Mouse (Mus musculus): ENCODE results near the gene Lrrc74a.
A peak's percentile ranks its signal among the peaks of the same experiment; 100 is the strongest.

The Lrrc74a gene

DNA sequence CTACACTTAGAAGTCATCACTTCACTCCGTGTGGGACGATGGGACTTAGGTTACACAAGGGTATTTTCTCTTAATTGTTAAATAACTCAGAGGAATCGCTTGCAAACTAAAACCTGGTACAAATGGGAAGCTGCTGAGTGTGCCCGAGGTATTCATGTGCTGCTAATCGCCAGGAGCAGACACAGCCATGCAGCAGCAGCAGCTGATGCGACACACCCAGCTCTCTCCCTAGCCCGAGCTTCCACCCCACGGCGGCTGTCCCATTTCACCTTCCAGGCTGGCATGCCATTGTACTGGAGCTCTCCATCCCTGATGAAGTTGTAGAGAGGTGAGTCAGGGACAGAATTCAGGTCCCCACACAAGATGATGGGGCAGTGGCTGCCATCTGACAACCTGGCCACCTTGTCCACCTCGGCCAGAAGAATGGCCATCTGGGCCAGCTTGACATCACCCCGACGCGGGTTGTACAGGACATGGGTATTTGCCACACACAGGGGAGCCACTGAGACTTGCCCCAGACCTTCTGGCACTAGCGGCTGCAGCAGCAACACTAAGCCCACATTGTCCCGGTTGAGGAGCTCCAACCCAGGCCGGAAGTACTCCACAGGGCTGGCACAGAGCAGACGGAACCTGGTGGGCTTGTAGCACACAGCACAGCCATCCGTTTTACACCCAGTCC lies 14.1 kb upstream of the Lrrc74a start:
- no peak for DNase-seq

DNA sequence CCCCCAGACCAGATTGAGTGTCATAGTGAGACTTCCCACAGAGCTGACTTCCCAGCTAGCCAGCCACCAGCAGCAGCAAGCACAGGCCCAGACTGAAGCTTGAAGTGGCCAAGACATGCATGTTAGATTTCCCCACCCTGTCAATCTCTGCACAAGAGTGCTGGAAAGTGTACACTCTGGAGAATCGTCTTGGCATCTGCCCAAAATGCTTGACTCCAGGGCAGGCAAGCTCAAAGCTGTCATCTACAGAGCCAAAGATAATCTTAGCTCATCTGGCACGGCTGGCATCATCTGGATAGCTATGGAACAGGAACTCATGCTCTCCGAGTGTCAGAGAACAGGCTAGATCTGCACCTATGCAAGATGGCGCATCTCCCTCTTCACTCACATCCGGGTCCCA lies 12.7 kb upstream of the Lrrc74a start:
- no peak for DNase-seq

DNA sequence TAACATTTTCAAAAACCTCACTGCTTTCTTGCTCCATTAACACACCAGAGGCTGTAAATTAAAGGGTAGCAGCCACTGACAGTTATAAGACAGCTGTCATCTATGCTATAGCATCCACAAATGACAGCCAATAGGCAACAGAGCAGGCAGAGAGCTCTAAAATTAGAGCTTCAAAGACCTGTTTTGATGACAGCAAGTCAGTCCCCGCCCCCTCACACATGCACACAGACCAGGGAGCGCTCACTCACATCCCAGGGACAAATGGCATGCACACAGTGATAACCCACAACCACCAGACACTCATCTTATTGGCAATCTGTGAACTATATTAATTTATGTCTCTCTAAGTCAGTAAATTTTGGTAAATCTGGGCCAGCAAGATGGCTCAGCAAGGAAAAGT lies 9.9 kb upstream of the Lrrc74a start:
- no peak for DNase-seq

DNA sequence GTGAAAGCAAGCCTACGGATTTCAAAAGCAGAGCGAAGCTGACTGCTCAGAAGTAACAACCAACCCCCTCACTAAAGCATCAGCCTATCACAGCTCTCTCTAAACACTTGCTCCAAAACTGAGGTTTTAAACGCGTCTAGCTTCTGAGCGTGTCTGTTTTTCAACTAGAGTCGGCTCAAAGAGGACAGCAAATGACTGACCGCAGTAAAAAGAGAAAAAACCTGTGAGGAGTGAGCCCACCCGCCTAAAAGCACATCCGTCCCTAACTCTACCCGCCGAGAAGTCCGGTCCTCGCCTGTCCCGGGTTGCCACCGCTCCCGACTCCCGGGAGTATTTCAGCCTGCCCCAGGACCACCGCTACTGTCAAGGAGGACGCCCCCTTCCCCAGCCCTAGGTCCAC lies 8.5 kb upstream of the Lrrc74a start:
- no peak for DNase-seq

DNA sequence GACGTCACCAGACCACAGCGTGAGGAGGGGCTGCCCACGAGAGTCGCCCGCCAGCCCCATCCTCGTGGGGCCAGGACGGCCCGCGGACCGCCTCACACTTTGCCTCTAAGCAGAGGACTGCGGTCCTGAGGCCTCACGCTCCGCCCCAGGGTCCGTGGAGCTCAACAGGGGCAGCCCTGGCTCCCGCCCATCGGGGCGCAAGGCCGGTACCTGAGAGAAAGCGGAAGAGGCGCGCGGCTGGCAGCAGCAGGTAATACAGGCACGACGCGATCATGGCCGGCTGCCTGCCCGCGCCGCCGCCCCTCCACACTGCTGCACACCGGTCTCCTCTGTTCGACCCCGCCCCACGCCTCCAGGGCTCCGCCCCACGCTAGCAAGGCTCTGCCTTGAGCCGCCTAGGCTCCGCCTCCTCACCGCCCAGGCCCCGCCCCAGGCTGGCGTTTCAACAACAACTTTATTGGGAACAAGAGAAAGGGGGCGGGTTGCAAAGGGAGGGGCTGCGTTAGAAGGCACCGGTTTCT lies 8.0 kb upstream of the Lrrc74a start, which contains the start of gene Angel1:
Gene Angel1 (minus strand): TSS at position 341 of the 521 bp plus-strand sequence.
- peak; percentile 96 to 97 for DNase-seq

DNA sequence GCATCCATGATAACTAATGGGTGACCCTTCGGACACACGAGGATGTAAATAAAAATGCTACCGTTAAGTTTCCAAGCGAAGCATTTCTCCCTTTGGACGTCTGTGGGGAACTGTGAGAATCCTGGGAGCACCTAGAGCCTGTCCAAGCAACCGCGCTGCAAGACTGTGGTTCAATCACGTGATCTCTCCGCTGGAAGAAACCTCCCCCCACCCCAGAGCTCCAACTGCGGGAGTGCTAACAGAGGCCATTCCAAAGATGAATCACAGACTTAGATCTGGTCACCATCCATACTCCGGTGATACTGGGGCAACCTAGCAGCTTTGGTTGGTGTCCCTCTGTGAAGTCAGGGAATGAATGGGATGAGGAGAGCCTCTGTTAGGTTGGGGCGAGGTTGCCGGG lies 26.9 kb downstream of the Lrrc74a start:
- no peak for DNase-seq

DNA sequence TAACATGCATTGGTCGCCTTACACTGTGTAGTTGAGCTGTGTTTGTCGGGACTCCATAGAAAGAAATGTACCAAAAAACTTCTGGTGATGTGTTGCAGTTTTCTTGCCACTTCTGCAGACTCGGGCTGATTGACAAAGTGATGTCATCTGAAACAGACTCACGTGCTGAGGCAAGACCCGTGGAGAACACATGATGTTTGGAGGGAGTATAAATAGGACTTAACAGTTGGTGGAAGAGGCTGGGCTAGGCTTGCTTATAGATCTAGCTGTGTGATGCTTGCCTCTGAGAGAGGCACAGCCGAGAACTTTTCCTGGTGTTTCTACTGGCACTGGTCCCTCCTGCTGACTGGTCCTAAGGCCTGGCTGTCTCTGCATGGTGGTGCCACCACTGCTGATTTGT lies 29.9 kb downstream of the Lrrc74a start:
- DNase-seq = no peak

DNA sequence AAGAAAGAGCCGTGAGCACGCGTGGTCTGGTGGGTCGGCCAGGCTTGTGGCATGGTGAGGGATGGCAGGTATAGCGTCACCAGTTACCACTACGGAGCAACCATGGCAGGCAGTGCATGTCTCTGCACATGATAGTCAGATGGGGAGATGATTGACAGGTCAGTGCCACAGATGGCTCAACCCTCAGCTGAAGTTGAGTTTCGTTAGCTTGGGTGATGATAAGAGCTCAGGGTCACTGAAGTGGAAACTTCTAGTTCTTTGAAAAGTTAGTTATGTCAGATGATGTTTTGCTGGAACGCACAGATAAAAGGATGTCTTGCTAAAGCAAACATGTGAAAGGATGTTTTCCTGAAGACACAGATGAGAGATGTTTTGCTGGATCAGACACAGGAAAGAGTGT lies 32.3 kb downstream of the Lrrc74a start:
- DNase-seq = no peak

DNA sequence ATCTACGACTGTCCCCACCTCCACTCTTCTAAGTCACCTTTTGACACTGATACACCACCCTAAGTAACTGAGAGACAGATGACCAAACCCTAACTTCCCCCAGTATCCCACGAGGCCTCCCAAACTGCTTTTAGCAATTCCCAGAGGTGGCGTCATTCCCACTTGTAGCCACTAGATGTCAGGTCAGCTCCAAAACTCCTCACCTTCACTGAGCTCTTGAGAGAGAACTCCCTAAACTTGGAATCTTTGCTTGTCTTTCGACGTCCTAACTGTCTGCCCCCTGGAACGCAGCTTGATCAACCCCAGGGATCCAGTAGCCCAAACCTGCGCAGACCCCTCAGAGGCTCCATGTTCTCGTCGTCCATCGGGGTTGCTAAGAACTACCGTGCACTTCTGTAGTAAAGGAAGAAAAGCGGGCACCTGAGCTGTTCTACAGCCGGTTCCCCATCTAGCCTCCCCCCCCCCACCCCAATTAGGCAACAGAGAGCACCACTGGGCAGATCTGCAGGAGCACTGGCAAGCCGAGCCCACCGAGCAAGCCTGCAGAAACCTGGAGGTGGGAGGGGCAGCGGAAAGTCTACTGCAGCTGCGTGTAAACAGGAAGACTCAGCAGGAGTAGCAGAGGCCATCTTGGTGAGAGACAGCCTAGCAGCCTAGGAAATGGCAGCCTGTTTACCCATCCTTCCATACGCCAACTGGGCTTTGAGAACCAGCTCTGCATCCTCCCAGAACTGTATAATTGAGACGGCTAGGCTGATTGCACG lies 33.9 kb downstream of the Lrrc74a start:
- DNase-seq = no peak

DNA sequence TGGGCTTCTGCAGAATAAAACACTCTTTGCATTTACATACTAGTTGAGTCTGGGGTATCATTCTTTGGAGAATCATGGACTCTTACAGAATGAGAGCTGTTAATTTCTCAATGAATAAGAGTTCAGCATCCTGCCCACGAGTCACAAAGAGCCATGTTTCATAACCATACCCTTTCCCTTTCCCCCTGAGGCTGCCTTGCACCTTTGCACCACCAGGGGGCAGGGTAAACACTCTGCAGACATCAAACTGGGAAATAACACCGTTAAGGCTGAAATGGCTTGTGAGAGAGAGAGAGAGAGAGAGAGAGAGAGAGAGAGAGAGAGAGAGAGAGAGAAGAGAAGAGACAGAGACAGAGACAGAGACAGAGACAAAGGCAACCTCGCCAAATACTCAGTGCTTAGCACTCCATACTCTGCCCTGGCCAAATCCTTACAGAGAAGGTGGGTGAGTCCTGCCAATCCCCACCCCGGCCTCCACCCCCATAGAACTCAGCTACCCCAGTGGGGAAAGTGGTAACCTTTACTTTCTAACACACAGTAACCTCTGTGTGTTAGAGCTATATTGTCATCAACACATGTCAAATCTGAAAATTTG lies 34.9 kb downstream of the Lrrc74a start:
- DNase-seq = peak; percentile 41 to 51

DNA sequence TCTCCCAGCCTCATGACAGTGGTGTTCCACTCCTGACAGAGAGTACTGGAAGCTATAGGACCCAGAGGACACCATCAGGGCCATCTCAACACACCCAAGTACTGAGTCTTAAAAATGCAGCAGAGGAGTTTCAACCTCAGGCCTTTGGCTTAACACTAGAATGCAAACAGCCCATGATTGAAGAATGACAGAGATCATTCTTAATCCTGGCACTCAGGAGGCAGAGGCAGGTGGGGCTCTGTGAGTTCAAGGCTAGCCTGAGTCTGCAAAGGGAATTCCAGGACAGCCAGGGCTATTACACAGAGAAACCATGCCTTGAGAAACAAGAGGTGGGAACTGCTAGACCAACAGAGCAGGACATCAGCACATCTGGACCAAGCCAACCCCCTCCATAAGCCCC lies 35.6 kb downstream of the Lrrc74a start:
- no peak for DNase-seq

DNA sequence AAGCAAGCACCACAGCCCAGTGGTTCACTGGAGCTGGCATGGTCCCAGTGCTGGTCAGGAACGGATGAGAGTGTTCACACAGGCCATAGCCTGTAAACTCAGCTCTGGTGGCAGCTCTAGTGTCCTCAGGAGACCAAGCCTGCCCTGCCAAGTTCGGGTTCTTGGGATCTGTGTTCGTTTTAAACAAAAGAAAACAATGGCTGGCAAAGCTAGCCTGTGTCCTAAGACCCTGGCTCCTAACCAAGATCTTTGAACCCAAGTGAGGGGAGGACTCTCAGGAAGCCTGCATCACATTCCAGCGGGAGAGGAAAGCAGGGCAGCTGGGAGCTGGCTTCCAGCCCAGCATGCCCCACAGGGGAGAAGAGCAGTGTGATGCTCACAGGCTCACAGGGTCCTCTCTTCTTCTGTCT lies 36.1 kb downstream of the Lrrc74a start:
- DNase-seq = no peak

DNA sequence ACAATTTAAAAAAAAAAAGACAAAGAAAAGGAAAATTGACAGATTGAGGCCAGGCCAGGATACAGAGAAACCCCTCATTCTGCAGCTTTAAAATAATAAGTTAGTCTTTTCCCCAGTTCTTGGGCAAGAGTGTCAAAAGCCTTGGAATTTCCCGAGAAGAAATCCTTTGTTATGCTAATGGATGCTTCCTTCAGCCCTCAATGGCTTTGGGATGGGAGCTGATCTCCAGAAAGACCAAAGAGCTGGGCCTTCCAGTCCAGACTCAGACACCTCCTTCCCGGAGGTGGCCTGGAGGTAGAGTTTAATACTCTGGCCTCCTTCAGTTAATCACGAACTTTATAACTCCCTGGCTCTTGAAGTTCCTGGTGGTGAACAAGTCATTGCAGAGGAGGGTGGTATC lies 36.8 kb downstream of the Lrrc74a start:
- no peak for DNase-seq

DNA sequence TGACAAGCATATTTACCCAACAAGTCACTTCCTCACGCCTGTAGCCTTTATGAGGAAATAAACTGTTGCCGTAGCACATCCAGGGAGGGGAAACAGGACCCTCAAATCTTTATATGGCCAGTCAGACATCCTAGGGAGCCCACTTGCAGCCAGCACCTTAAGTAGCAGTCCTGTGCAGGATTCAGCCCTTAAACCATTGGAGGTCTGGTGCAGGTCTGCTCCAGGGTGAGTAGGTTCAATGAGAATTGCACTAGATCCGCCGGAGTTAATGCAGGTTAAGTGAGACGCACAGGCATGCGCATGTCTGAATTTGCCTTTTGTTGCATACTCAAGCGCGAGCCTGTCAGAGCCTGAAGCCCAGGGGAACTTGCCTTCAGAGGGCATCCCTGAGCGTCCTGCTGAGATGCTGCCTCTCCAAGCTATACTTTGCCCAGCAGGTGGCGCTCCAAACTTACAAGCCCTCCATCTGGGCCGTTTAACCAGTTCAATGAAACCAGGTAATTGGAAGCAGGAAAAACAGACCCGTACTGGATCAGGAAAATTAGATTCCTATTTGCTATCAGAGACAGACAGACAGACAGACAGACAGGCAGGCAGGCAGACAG lies 37.8 kb downstream of the Lrrc74a start:
- DNase-seq = peak; percentile 72 to 77

DNA sequence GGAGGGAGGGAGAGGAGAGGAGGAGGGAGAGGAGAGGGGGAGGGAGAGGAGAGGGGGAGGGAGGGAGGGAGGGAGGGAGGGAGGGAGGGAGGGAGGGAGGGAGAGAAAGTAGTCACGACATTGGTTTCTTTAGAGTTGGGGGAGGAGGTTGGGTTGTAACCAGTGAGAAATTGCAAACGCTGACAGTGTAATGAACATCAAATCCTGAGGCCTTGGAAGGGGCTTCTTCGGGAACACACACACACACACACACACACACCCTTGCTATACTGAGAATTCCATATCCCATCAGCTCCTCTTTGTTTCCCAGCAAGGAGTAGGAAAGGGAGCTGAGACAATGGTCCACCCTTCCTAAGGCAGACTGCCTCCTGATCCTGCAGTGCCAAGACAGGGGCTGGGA lies 38.4 kb downstream of the Lrrc74a start:
- no peak for DNase-seq

DNA sequence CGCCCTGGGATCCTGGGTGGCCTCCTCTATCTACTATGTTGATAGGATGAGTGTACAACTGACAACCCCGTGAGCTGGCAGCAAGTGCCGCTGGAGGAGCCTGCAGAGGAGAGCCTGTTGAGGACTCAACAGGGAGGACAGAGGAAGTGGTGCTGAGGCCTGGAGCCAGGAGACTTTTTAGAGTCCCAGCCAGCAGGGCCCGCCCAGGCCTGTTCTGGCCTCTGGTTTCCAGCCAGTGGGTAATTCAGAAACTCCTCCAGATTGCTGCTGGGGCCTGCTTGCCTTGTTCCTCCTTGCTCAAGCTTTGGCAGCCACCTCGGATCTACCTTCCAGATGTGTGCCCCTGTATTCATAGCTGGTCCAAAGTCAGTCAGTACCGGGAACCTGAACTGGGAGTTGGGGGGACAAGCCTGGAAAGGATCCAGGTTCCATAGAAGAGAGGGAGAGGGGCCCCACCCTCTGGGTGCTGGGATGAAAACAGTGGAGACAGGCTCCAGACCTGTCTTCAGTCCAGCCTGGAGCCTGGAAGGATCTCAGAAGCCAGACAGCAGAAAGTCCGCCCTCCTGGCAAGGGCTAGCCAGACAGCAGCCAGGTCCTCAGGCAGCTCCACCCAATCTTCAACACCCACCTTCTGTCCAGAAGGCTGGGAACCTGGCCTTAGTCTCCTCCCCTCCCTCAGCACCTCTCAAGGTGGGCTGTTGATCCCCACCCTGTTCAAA lies 41.6 kb downstream of the Lrrc74a start:
- no peak for DNase-seq

DNA sequence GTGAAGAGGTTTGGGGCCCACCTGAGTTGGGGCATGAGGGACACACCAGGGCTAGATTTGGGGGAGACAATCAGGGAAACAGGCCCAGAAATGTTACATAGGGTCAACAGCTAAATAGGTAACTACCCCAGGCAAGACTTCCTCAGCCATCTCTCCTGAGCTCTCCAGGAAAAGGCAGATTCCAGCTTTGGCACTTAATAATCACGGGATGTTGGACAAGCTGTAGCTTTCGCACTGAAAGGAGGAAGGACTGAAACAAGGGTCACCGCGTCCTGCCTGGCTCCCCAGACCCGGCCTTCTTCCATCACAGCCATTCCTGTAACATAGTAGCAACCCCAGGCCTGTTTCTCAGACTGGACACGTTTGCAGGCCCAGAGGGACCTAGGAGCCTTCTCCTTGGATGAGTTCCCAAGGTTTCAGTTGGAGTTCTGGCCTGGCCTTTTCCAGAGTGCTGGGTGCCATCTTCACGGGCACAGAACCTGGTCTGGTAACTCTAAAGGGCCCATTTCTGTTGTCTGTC lies 42.2 kb downstream of the Lrrc74a start:
- DNase-seq = no peak

DNA sequence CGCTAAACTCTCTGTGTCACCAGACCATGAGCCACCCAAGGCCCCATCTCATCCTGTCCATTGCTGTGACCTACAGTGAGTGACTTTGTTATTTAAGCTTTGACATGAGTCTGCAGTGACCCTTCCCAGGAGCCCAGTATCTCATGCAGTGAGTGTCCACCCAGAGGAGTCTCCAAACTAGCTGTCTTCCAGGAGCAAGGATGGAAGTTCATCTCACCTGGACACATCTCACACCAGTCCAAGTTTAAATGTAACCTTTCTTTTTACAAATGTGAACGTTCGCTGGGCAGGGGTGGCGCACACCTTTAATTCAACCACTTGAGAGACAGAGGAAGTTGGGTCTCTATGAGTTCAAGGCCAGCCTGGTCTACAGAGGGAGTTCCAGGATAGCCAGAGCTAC lies 44.4 kb downstream of the Lrrc74a start:
- no peak for DNase-seq

DNA sequence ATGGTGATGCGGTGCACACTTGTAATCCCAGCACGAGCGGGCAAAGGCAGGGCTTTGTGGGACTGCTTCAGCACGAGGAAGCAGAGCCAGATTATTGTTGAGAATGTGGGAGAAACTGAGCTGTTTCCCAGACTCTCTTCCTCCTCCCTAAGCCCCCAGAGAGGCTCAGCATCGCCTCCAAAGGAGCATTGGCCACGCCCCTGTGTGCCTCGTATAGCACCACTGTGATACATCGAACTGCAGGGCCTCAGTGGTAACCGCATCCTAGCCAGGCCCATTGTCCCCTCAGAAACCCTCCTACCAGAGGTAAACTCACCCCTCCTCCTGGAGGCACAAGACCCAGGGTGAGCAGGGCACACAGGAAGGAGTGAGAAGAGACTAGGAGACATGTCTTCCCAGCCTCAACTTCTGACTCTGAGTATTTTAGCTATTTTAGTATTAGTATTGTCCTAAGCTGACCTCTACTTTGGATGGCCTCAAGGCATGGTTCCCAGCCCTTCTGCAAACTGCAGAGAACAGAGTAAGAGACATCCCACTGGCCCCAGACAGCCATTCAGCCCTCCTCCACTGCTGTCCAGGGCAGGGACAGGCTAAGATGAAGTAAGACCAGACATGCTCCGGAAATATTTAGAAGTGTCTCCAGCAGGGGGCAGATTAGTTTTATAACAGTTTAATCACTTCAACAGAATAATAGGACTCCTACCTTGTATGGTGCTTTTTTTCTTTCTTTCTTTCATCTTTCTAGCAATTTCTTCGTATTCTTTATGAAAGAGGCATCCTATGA lies 45.2 kb downstream of the Lrrc74a start:
- DNase-seq = no peak

DNA sequence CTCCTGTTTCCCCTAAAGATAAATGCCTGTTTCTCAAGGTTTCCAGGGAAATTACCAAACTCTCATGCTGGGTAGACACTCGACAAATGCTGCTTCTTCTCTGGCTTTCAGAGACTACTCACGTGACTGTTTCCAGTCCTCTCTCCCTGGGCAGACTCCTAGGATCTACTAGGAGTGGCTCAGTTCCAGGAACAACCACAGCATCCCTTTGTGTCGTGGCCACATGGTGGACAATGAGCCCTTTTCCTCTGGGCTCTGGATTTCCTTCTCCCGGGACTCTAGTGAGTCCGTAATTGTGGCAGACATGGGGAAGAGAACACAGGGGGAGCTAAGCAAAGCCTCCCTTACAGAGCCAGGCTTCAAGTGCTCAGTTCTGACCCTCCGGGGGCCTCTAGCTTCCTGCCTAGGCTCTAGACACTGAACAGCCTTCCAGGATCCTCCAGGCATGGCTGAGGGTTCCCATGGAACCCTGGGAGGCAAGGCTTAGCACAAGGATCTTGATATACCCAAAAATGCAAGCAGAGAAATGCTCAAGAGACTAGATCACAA lies 47.6 kb downstream of the Lrrc74a start:
- no peak for DNase-seq

All from thymus, adult 18-20 months (tissue).